Mouse (Mus musculus) MN1 (cell line): ENCODE measurements around the gene Gm9837.

Source experiments
- DNase-seq: peaks from one replicate; pipeline ENCODE4 v3.0.0-alpha.2; 2016; ENCODE audit warnings: low spot score

Gene Gm9837

GRCm38 (mm10) chr11:53469968-53470695, at the start of gene Gm9837:
TSS of gene Gm9837 (minus strand) at chr11:53470479.
- peak; percentile 97 for DNase-seq

- DNase-seq = peak; percentile 77
These were observed 49.2 kb upstream of the Gm9837 start, which contains the start of gene Sept8 for GRCm38 (mm10) chr11:53519207-53520121. TSS of gene Sept8 (plus strand) at chr11:53519257.

- DNase-seq = no peak
These were observed 48.5 kb upstream of the Gm9837 start for GRCm38 (mm10) chr11:53518759-53519158.

- DNase-seq = no peak
These were observed 46.7 kb upstream of the Gm9837 start for GRCm38 (mm10) chr11:53516775-53517627.

GRCm38 (mm10) chr11:53510351-53510750, 40.1 kb upstream of the Gm9837 start:
- DNase-seq = no peak

GRCm38 (mm10) chr11:53508591-53508990, 38.3 kb upstream of the Gm9837 start:
- DNase-seq = peak; percentile 65

GRCm38 (mm10) chr11:53508152-53508551, 37.9 kb upstream of the Gm9837 start:
- DNase-seq = peak; percentile 91

- no peak for DNase-seq
These were observed 37.0 kb upstream of the Gm9837 start for GRCm38 (mm10) chr11:53507098-53507805.

GRCm38 (mm10) chr11:53505026-53505663, 34.9 kb upstream of the Gm9837 start:
- no peak for DNase-seq

- DNase-seq = no peak
These were observed 34.1 kb upstream of the Gm9837 start for GRCm38 (mm10) chr11:53504376-53504775.

GRCm38 (mm10) chr11:53503738-53504137, 33.5 kb upstream of the Gm9837 start:
- DNase-seq = no peak

- no peak for DNase-seq
These were observed 31.9 kb upstream of the Gm9837 start for GRCm38 (mm10) chr11:53502039-53502765.

GRCm38 (mm10) chr11:53500569-53500968, 30.3 kb upstream of the Gm9837 start:
- peak; percentile 56 for DNase-seq

- DNase-seq = no peak
These were observed 26.7 kb upstream of the Gm9837 start for GRCm38 (mm10) chr11:53496946-53497345.

- DNase-seq = no peak
These were observed 25.1 kb upstream of the Gm9837 start for GRCm38 (mm10) chr11:53495417-53495816.

GRCm38 (mm10) chr11:53493243-53493955, 23.1 kb upstream of the Gm9837 start:
- peak; percentile 36 for DNase-seq

- peak; percentile 38 for DNase-seq
These were observed 21.7 kb upstream of the Gm9837 start for GRCm38 (mm10) chr11:53491954-53492401.

- DNase-seq = no peak
These were observed 19.1 kb upstream of the Gm9837 start for GRCm38 (mm10) chr11:53489421-53489820.

GRCm38 (mm10) chr11:53489007-53489406, 18.7 kb upstream of the Gm9837 start:
- DNase-seq = no peak
